Mouse (Mus musculus): ENCODE measurements around the gene Cenpm. TPM values are rescaled to one million over a fixed set of nuclear protein-coding genes. Genes with fewer than 3 reads are reported as not detected.

Cenpm gene
- polyA plus RNA-seq, 1 experiment from 2014 or later: 24.0 TPM

- Histone ChIP-seq H3K4me2 (no peak overlapping the region), H3K4me1 (replicated peaks) (0 out of 2 replicates have a peak, but pooled peaks cover 3% of the 10 kb centered on the region), H3K4me3 (no peak overlapping the region), H3K36me3 (peaks cover 89% of the 10 kb centered on the region), H3K27me3 (no peaks in the 10 kb centered on the region), H3K9me3 (no peaks in the 10 kb centered on the region), H3K9ac (no peak overlapping the region), H3K27ac (replicated peaks) (no peak overlapping the region)
- 89% methylated on average over 14 of the region's 14 CpGs for WGBS
- no peak for ATAC-seq (ENCODE audit: low FRiP score, low read depth)
These were observed 59.3 kb downstream of the Cenpm start for GRCm38 (mm10) chr15:82185062-82185783.

- Histone ChIP-seq H3K4me1 (replicated peaks) (0 out of 2 replicates have a peak, but pooled peaks cover 3% of the 10 kb centered on the region), H3K9ac (no peak overlapping the region), H3K36me3 (peaks cover 91% of the 10 kb centered on the region), H3K4me2 (no peak overlapping the region), H3K9me3 (no peaks in the 10 kb centered on the region), H3K27ac (replicated peaks) (no peak overlapping the region), H3K27me3 (no peaks in the 10 kb centered on the region), H3K4me3 (no peak overlapping the region)
- 93% methylated on average over 10 of the region's 10 CpGs for WGBS
- no peak for ATAC-seq (ENCODE audit: low FRiP score, low read depth)
These were observed 59.9 kb downstream of the Cenpm start for GRCm38 (mm10) chr15:82184656-82185055.

- no peak overlapping the region for H3K9ac ChIP-seq
- no peaks in the 10 kb centered on the region for H3K27me3 ChIP-seq
- 0 out of 2 replicates have a peak, but pooled peaks cover 3% of the 10 kb centered on the region for H3K4me1 ChIP-seq (replicated peaks)
- ATAC-seq (ENCODE audit: low FRiP score, low read depth): no peak
- no peak overlapping the region for H3K27ac ChIP-seq (replicated peaks)
- no peak overlapping the region for H3K4me2 ChIP-seq
- 82% methylated on average over 7 of the region's 7 CpGs for WGBS
- H3K9me3 ChIP-seq: no peaks in the 10 kb centered on the region
- H3K4me3 ChIP-seq: no peak overlapping the region
- peaks cover 91% of the 10 kb centered on the region for H3K36me3 ChIP-seq
These were observed 60.4 kb downstream of the Cenpm start for GRCm38 (mm10) chr15:82184183-82184582.

MicroRNAs within 50 kb of the gene (microRNA counts, 519-probe panel; counts per million panel counts)
- 2,316 counts per million, percentile 30 among the panel's probes with 10 or more counts for microRNA mmu-miR-33

Small RNA genes within 50 kb of the gene (microRNA-seq; reads per million reads assigned to microRNA genes)
- 56.5 reads per million, percentile 44 among the genes with 10 or more reads in this experiment for gene Mir33

Other genes with a start within 250 kb of the Cenpm start
- 52.6 and 55.1 TPM in 2 replicates for gene Desi1, start 210.9 kb downstream of the Cenpm start, polyA plus RNA-seq (2015; fragmentation: Nextera tagmentation; extraction: Ambion mirVana)
- 237 and 238 TPM in 2 replicates for gene Snu13, start 197.2 kb downstream of the Cenpm start, polyA plus RNA-seq (2015; fragmentation: Nextera tagmentation; extraction: Ambion mirVana)
- not detected in 2 replicates for gene 4930407I10Rik, start 185.6 kb downstream of the Cenpm start, polyA plus RNA-seq (2015; fragmentation: Nextera tagmentation; extraction: Ambion mirVana)
- 0.08 and 0.09 TPM in 2 replicates for gene Mei1, start 174.8 kb downstream of the Cenpm start, polyA plus RNA-seq (2015; fragmentation: Nextera tagmentation; extraction: Ambion mirVana)
- gene Ccdc134, start 116.8 kb downstream of the Cenpm start, polyA plus RNA-seq (2015; fragmentation: Nextera tagmentation; extraction: Ambion mirVana): 11.6 and 12.0 TPM in 2 replicates
- gene Srebf2, start 97.6 kb downstream of the Cenpm start, polyA plus RNA-seq (2015; fragmentation: Nextera tagmentation; extraction: Ambion mirVana): 204 and 209 TPM in 2 replicates
- 2.9 and 4.6 TPM in 2 replicates for gene Shisa8, start 31.9 kb downstream of the Cenpm start, polyA plus RNA-seq (2015; fragmentation: Nextera tagmentation; extraction: Ambion mirVana)
- gene Tnfrsf13c, start 20.4 kb downstream of the Cenpm start, polyA plus RNA-seq (2015; fragmentation: Nextera tagmentation; extraction: Ambion mirVana): 0.37 and 0.69 TPM in 2 replicates
- 15.9 and 16.6 TPM in 2 replicates for gene 1500009C09Rik, start 7.6 kb upstream of the Cenpm start, polyA plus RNA-seq (2015; fragmentation: Nextera tagmentation; extraction: Ambion mirVana)
- gene Sept3, start 30.1 kb upstream of the Cenpm start, polyA plus RNA-seq (2015; fragmentation: Nextera tagmentation; extraction: Ambion mirVana): 374 and 408 TPM in 2 replicates
- 0.10 and 0.29 TPM in 2 replicates for gene Wbp2nl, start 54.2 kb upstream of the Cenpm start, polyA plus RNA-seq (2015; fragmentation: Nextera tagmentation; extraction: Ambion mirVana)
- 27.9 and 29.5 TPM in 2 replicates for gene Naga, start 94.2 kb upstream of the Cenpm start, polyA plus RNA-seq (2015; fragmentation: Nextera tagmentation; extraction: Ambion mirVana)
- gene Pheta2, start 94.2 kb upstream of the Cenpm start, polyA plus RNA-seq (2015; fragmentation: Nextera tagmentation; extraction: Ambion mirVana): 1.9 and 2.0 TPM in 2 replicates
- gene Smdt1, start 94.2 kb upstream of the Cenpm start, polyA plus RNA-seq (2015; fragmentation: Nextera tagmentation; extraction: Ambion mirVana): 367 and 377 TPM in 2 replicates
- 352 and 391 TPM in 2 replicates for gene Ndufa6, start 109.6 kb upstream of the Cenpm start, polyA plus RNA-seq (2015; fragmentation: Nextera tagmentation; extraction: Ambion mirVana)
- gene Cyp2d22, start 135.5 kb upstream of the Cenpm start, polyA plus RNA-seq (2015; fragmentation: Nextera tagmentation; extraction: Ambion mirVana): 2.5 and 2.6 TPM in 2 replicates
- not detected in 2 replicates for gene Cyp2d11, start 149.3 kb upstream of the Cenpm start, polyA plus RNA-seq (2015; fragmentation: Nextera tagmentation; extraction: Ambion mirVana)
- gene Cyp2d10, start 162.4 kb upstream of the Cenpm start, polyA plus RNA-seq (2015; fragmentation: Nextera tagmentation; extraction: Ambion mirVana): 0.25 TPM in 1 of 2 replicates, not detected in the other
- gene Cyp2d9, start 188.7 kb upstream of the Cenpm start, polyA plus RNA-seq (2015; fragmentation: Nextera tagmentation; extraction: Ambion mirVana): not detected in 2 replicates